Mouse (Mus musculus) thymus, postnatal 14 days (tissue): ENCODE measurements around the gene Cpt1a.

ENCODE experiments used
- DNase-seq: peaks from one replicate; pipeline ENCODE4 v3.0.0; 2021

Gene Cpt1a

GRCm38 (mm10) chr19:3374028-3374427, 51.9 kb downstream of the Cpt1a start:
- DNase-seq = peak; percentile 13

- DNase-seq = no peak
Measured at GRCm38 (mm10) chr19:3375945-3376495, 53.9 kb downstream of the Cpt1a start.

GRCm38 (mm10) chr19:3376966-3377715, 55.0 kb downstream of the Cpt1a start:
- no peak for DNase-seq

GRCm38 (mm10) chr19:3378614-3379013, 56.5 kb downstream of the Cpt1a start:
- DNase-seq = no peak

GRCm38 (mm10) chr19:3388061-3388460, 65.9 kb downstream of the Cpt1a start:
- peak; percentile 10 for DNase-seq

- peak; percentile 87 for DNase-seq
Measured at GRCm38 (mm10) chr19:3388629-3389057, 66.5 kb downstream of the Cpt1a start, which contains the start of gene Tesmin. TSS of gene Tesmin (plus strand) at chr19:3388857.

GRCm38 (mm10) chr19:3389089-3389488, 67.0 kb downstream of the Cpt1a start:
- DNase-seq = peak; percentile 95

- no peak for DNase-seq
Measured at GRCm38 (mm10) chr19:3392384-3392783, 70.2 kb downstream of the Cpt1a start.

- no peak for DNase-seq
Measured at GRCm38 (mm10) chr19:3394216-3394615, 72.1 kb downstream of the Cpt1a start.

- no peak for DNase-seq
Measured at GRCm38 (mm10) chr19:3400057-3400456, 77.9 kb downstream of the Cpt1a start.

- no peak for DNase-seq
Measured at GRCm38 (mm10) chr19:3401504-3401903, 79.4 kb downstream of the Cpt1a start.

- DNase-seq = no peak
Measured at GRCm38 (mm10) chr19:3401943-3402342, 79.8 kb downstream of the Cpt1a start.

GRCm38 (mm10) chr19:3402390-3402789, 80.3 kb downstream of the Cpt1a start:
- no peak for DNase-seq

GRCm38 (mm10) chr19:3404030-3404429, 81.9 kb downstream of the Cpt1a start:
- no peak for DNase-seq

- DNase-seq = no peak
Measured at GRCm38 (mm10) chr19:3405531-3406281, 83.6 kb downstream of the Cpt1a start.

GRCm38 (mm10) chr19:3414268-3414733, 92.2 kb downstream of the Cpt1a start, which contains the start of gene Gal:
TSS of gene Gal (minus strand) at chr19:3414544.
- no peak for DNase-seq

GRCm38 (mm10) chr19:3419251-3419650, 97.1 kb downstream of the Cpt1a start:
- DNase-seq = no peak

- DNase-seq = no peak
Measured at GRCm38 (mm10) chr19:3422488-3422887, 100.4 kb downstream of the Cpt1a start.

GRCm38 (mm10) chr19:3422981-3423380, 100.8 kb downstream of the Cpt1a start:
- DNase-seq = peak; percentile 22

GRCm38 (mm10) chr19:3424214-3424613, 102.1 kb downstream of the Cpt1a start:
- DNase-seq = no peak

- no peak for DNase-seq
Measured at GRCm38 (mm10) chr19:3428057-3428830, 106.1 kb downstream of the Cpt1a start.

GRCm38 (mm10) chr19:3429156-3429816, 107.2 kb downstream of the Cpt1a start:
- no peak for DNase-seq
